Mouse (Mus musculus) MEL (cell line): ENCODE measurements at regions not wholly inside any gene's neighbourhood (a gene's known extent, or its start where the extent isn't known, plus 50 kb on each side); places are given as distances from the start of the nearest gene placed in this dataset.

Experiments
- DNase-seq: peaks from one replicate; pipeline ENCODE4 v3.0.0; 2011; ENCODE audit warnings: low read depth, low spot score
- H3K27ac ChIP-seq: 2 replicates; pipeline ENCODE4 v1.5.1; 2012; ENCODE audit warnings: low read depth, mild to moderate bottlenecking, control low read depth, low read length, moderate library complexity; ENCODE audit not compliant: control insufficient read depth
- H3K27me3 ChIP-seq, 2 experiments: fragments of 150-350 bp in 1 of 2; sonication (generic) in 1 of 2; 2 replicates each; pipeline ENCODE4 v1.6.1; 2012; ENCODE audit warnings: low read length in 2 of 2, mild to moderate bottlenecking in 2 of 2, improper control_type of control experiment in 1 of 2, moderate library complexity in 1 of 2; ENCODE audit not compliant: insufficient read depth in 2 of 2, control insufficient read depth in 1 of 2
- H3K36me3 ChIP-seq, 2 experiments: 2 replicates each; pipeline ENCODE4 v1.6.1; 2012 to 2014; ENCODE audit warnings: low read length in 2 of 2, improper control_type of control experiment in 1 of 2, inconsistent platforms in 1 of 2, mild to moderate bottlenecking in 1 of 2; ENCODE audit not compliant: insufficient read depth in 2 of 2, control insufficient read depth in 1 of 2
- H3K4me1 ChIP-seq, 2 experiments: fragments of 150-350 bp in 1 of 2; sonication (generic) in 1 of 2; 2 replicates each; pipeline ENCODE4 v1.6.1; 2012; ENCODE audit warnings: low read length in 2 of 2, improper control_type of control experiment in 1 of 2, mild to moderate bottlenecking in 1 of 2; ENCODE audit not compliant: insufficient read depth in 2 of 2, control insufficient read depth in 1 of 2
- H3K4me3 ChIP-seq, 2 experiments: fragments of 150-350 bp in 1 of 2; sonication (generic) in 1 of 2; 2 replicates each; pipeline ENCODE4 v1.5.1; 2012; ENCODE audit warnings: low read depth in 2 of 2, low read length in 2 of 2, mild to moderate bottlenecking in 2 of 2, moderate library complexity in 2 of 2, control low read depth in 1 of 2, improper control_type of control experiment in 1 of 2; ENCODE audit not compliant: control insufficient read depth in 1 of 2, insufficient read depth in 1 of 2
- H3K79me2 ChIP-seq: 2 replicates; pipeline ENCODE4 v1.6.1; 2012; ENCODE audit warnings: mild to moderate bottlenecking, low read length, moderate library complexity; ENCODE audit not compliant: control insufficient read depth, poor library complexity, insufficient read depth
- H3K9ac ChIP-seq: 2 replicates; pipeline ENCODE4 v1.6.1; 2012; ENCODE audit warnings: low read depth, mild to moderate bottlenecking, control low read depth, low read length, moderate library complexity; ENCODE audit not compliant: control insufficient read depth, poor library complexity, severe bottlenecking
- H3K9me3 ChIP-seq: fragments of 150-350 bp; sonication (generic); replicated peaks from 2 replicates; pipeline ENCODE4 v1.6.1; 2012; ENCODE audit warnings: mild to moderate bottlenecking, low read length, improper control_type of control experiment, moderate library complexity; ENCODE audit not compliant: insufficient read depth
- BHLHE40 ChIP-seq: IDR thresholded peaks from 2 replicates; pipeline ENCODE4 v1.6.1; 2012; ENCODE audit warnings: low read depth, mild to moderate bottlenecking, inconsistent platforms, low read length, improper control_type of control experiment, borderline replicate concordance
- CHD1 ChIP-seq: IDR thresholded peaks from 2 replicates; pipeline ENCODE4 v1.6.1; 2012; ENCODE audit warnings: low read depth, mild to moderate bottlenecking, inconsistent platforms, low read length, improper control_type of control experiment
- CTCF ChIP-seq, 3 experiments: IDR thresholded peaks in 2 of 3; conservative IDR thresholded peaks in 1 of 3; 2 replicates each; pipeline ENCODE4 v1.5.1; 2011 to 2012; ENCODE audit warnings: low read length in 3 of 3, low read depth in 2 of 3, mild to moderate bottlenecking in 2 of 3, improper control_type of control experiment in 1 of 3, inconsistent platforms in 1 of 3, mixed read lengths in 1 of 3, moderate library complexity in 1 of 3; ENCODE audit not compliant: control insufficient read depth in 1 of 3, insufficient read depth in 1 of 3, poor library complexity in 1 of 3, severe bottlenecking in 1 of 3
- E2F4 ChIP-seq: IDR thresholded peaks from 2 replicates; pipeline ENCODE4 v1.6.1; 2011; ENCODE audit warnings: low read depth, low read length, improper control_type of control experiment, borderline replicate concordance
- EP300 ChIP-seq, 2 experiments: IDR thresholded peaks; 2 replicates each; pipeline ENCODE4 v1.6.1; 2011; ENCODE audit warnings: improper control_type of control experiment in 2 of 2, low read length in 2 of 2, low read depth in 1 of 2, mild to moderate bottlenecking in 1 of 2
- ETS1 ChIP-seq: IDR thresholded peaks from 2 replicates; pipeline ENCODE4 v1.6.1; 2012; ENCODE audit warnings: low read depth, mild to moderate bottlenecking, inconsistent platforms, low read length, improper control_type of control experiment, moderate library complexity
- GABPA ChIP-seq: IDR thresholded peaks from 2 replicates; pipeline ENCODE4 v1.6.1; 2012; ENCODE audit warnings: low read depth, mild to moderate bottlenecking, inconsistent platforms, low read length, improper control_type of control experiment, moderate library complexity
- HCFC1 ChIP-seq: IDR thresholded peaks from 2 replicates; pipeline ENCODE4 v1.6.1; 2012; ENCODE audit warnings: low read depth, mild to moderate bottlenecking, inconsistent platforms, low read length, improper control_type of control experiment, moderate library complexity
- JUND ChIP-seq: IDR thresholded peaks from 2 replicates; pipeline ENCODE4 v1.6.1; 2011; ENCODE audit warnings: low read depth, mild to moderate bottlenecking, improper control_type of control experiment, low read length
- KAT2A ChIP-seq: conservative IDR thresholded peaks from 2 replicates; pipeline ENCODE4 v1.6.1; 2012; ENCODE audit warnings: low read depth, low read length, improper control_type of control experiment, inconsistent platforms
- MAFK ChIP-seq: IDR thresholded peaks from 2 replicates; pipeline ENCODE4 v1.6.1; 2011; ENCODE audit warnings: low read depth, mild to moderate bottlenecking, low read length, improper control_type of control experiment, borderline replicate concordance
- MAX ChIP-seq: IDR thresholded peaks from 2 replicates; pipeline ENCODE4 v1.6.1; 2011; ENCODE audit warnings: low read length, improper control_type of control experiment
- MXI1 ChIP-seq: IDR thresholded peaks from 2 replicates; pipeline ENCODE4 v1.6.1; 2011; ENCODE audit warnings: mild to moderate bottlenecking, low read depth, low read length, improper control_type of control experiment
- NELFE ChIP-seq: IDR thresholded peaks from 2 replicates; pipeline ENCODE4 v1.6.1; 2011; ENCODE audit warnings: low read depth, low read length, improper control_type of control experiment
- POLR2A ChIP-seq, 2 experiments: IDR thresholded peaks; 2 replicates each; pipeline ENCODE4 v1.6.1; 2011 to 2012; ENCODE audit warnings: low read length in 2 of 2, mild to moderate bottlenecking in 2 of 2, control low read depth in 1 of 2, improper control_type of control experiment in 1 of 2, low read depth in 1 of 2, moderate library complexity in 1 of 2; ENCODE audit not compliant: control insufficient read depth in 1 of 2, insufficient read depth in 1 of 2, poor library complexity in 1 of 2
- POLR2AphosphoS2 ChIP-seq: IDR thresholded peaks from 2 replicates; pipeline ENCODE4 v1.6.1; 2011; ENCODE audit warnings: low read length, improper control_type of control experiment
- POLR2AphosphoS5 ChIP-seq: IDR thresholded peaks from 2 replicates; pipeline ENCODE4 v1.6.1; 2012; ENCODE audit warnings: low read depth, borderline replicate concordance, mild to moderate bottlenecking, inconsistent platforms, low read length, moderate library complexity, mixed read lengths
- RAD21 ChIP-seq: IDR thresholded peaks from 2 replicates; pipeline ENCODE4 v1.6.1; 2011; ENCODE audit warnings: mild to moderate bottlenecking, low read depth, low read length, improper control_type of control experiment
- RCOR1 ChIP-seq: IDR thresholded peaks from 2 replicates; pipeline ENCODE4 v1.6.1; 2012; ENCODE audit warnings: low read depth, mild to moderate bottlenecking, inconsistent platforms, low read length, improper control_type of control experiment
- TBP ChIP-seq: IDR thresholded peaks from 2 replicates; pipeline ENCODE4 v1.8.0; 2011; ENCODE audit warnings: low read depth, low read length, improper control_type of control experiment
- TCF12 ChIP-seq: IDR thresholded peaks from 2 replicates; pipeline ENCODE4 v1.6.1; 2014; ENCODE audit warnings: low read depth, mild to moderate bottlenecking, inconsistent platforms, low read length, improper control_type of control experiment, moderate library complexity
- USF2 ChIP-seq, 2 experiments: IDR thresholded peaks; 2 replicates each; pipeline ENCODE4 v1.6.1; 2011 to 2012; ENCODE audit warnings: improper control_type of control experiment in 2 of 2, low read length in 2 of 2, borderline replicate concordance in 1 of 2, inconsistent platforms in 1 of 2, low read depth in 1 of 2, mild to moderate bottlenecking in 1 of 2; ENCODE audit not compliant: insufficient read depth in 1 of 2
- ZMIZ1 ChIP-seq: IDR thresholded peaks from 2 replicates; pipeline ENCODE4 v1.6.1; 2012; ENCODE audit warnings: low read depth, mild to moderate bottlenecking, inconsistent platforms, low read length, improper control_type of control experiment, moderate library complexity

- H3K36me3 ChIP-seq, result no peaks in the 10 kb centered on the region
- H3K4me1 ChIP-seq, result no peaks in the 10 kb centered on the region; a peak in 1 of 4 replicates
- H3K9me3 ChIP-seq, result no peaks in the 10 kb centered on the region
- TF ChIP-seq ZMIZ1, result no peak
- TF ChIP-seq CTCF (IDR thresholded peaks at IDR 0.05 in 2 of 3, conservative IDR thresholded peaks at IDR 0.05 in 1 of 3; ENCODE audit: control insufficient read depth in 1 of 3, insufficient read depth in 1 of 3, low read depth in 2 of 3, low read length in 3 of 3, poor library complexity in 1 of 3, severe bottlenecking in 1 of 3), result no peak
- TF ChIP-seq TCF12, result no peak
- no peak for TF ChIP-seq CHD1
- no peak for TF ChIP-seq USF2 (IDR thresholded peaks at IDR 0.05; ENCODE audit: borderline replicate concordance in 1 of 2, insufficient read depth in 1 of 2, low read depth in 1 of 2, low read length in 2 of 2)
- TF ChIP-seq POLR2AphosphoS2, result no peak
- TF ChIP-seq RAD21, result no peak
- DNase-seq, result no peak
- no peaks in the 10 kb centered on the region for H3K79me2 ChIP-seq
- no peak overlapping the region for H3K27ac ChIP-seq
- H3K4me3 ChIP-seq, result no peak overlapping the region
- H3K27me3 ChIP-seq, result peaks cover 0 to 1% of the 10 kb centered on the region in 2 experiments; a peak in 2 of 4 replicates
- H3K9ac ChIP-seq, result no peak overlapping the region
Observed at GRCm38 (mm10) chr2:38456571-38456970, 54.9 kb upstream of the Nek6 start.

DNA sequence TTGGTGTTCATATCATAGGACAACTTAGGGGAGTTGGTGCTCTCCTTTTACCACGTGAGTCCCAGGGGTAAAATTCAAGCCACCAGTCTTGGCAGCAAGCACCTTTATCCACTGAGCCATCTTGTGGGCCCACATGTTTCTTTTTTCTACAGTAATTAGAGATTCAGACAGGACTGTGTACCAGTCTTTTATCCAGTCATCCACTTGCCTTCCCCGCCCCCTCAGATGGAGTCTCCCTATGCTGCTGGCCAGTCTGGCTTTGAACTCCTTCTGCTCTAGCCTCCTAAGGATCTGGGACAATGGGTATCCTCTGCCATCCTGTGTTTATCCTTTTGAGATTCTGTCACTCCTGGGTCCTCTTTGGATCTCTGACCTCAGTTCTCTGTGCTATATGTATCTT, 51.1 kb upstream of the Nek6 start:
- TF ChIP-seq MAFK (no peak), POLR2AphosphoS5 (no peak), ETS1 (no peak), NELFE (no peak), JUND (no peak), POLR2A (IDR thresholded peaks at IDR 0.05; ENCODE audit: control insufficient read depth in 1 of 2, insufficient read depth in 1 of 2, low read depth in 1 of 2, low read length in 2 of 2, poor library complexity in 1 of 2) (no peak), GABPA (no peak), TCF12 (no peak), MAX (no peak), BHLHE40 (no peak), TBP (no peak), CTCF (IDR thresholded peaks at IDR 0.05 in 2 of 3, conservative IDR thresholded peaks at IDR 0.05 in 1 of 3; ENCODE audit: control insufficient read depth in 1 of 3, insufficient read depth in 1 of 3, low read depth in 2 of 3, low read length in 3 of 3, poor library complexity in 1 of 3, severe bottlenecking in 1 of 3) (no peak), POLR2AphosphoS2 (no peak), EP300 (IDR thresholded peaks at IDR 0.05; ENCODE audit: low read depth in 1 of 2, low read length in 2 of 2) (no peak), RCOR1 (no peak), KAT2A (no peak), E2F4 (no peak), MXI1 (no peak), HCFC1 (no peak)
- H3K27me3 ChIP-seq, result no peaks in the 10 kb centered on the region
- no peak overlapping the region for H3K9ac ChIP-seq
- peaks cover 0 to 2% of the 10 kb centered on the region in 2 experiments; a peak in 1 of 4 replicates for H3K4me1 ChIP-seq
- H3K4me3 ChIP-seq, result no peak overlapping the region
- DNase-seq, result no peak
- no peak overlapping the region for H3K27ac ChIP-seq
- H3K36me3 ChIP-seq, result no peaks in the 10 kb centered on the region; a peak in 1 of 4 replicates
- H3K9me3 ChIP-seq, result no peaks in the 10 kb centered on the region
- H3K79me2 ChIP-seq, result no peaks in the 10 kb centered on the region
